Mouse (Mus musculus) heart, postnatal 0 days (tissue): ENCODE measurements around the gene Ssbp2.

Source experiments
- CTCF ChIP-seq: IDR thresholded peaks from 2 replicates; pipeline ENCODE4 v1.5.1; 2016; ENCODE audit warnings: antibody characterized with exemption, control low read depth, low read depth
- EP300 ChIP-seq: IDR thresholded peaks from 2 replicates; pipeline ENCODE4 v1.6.1; 2016; ENCODE audit warnings: antibody characterized with exemption, low read depth

DNA sequence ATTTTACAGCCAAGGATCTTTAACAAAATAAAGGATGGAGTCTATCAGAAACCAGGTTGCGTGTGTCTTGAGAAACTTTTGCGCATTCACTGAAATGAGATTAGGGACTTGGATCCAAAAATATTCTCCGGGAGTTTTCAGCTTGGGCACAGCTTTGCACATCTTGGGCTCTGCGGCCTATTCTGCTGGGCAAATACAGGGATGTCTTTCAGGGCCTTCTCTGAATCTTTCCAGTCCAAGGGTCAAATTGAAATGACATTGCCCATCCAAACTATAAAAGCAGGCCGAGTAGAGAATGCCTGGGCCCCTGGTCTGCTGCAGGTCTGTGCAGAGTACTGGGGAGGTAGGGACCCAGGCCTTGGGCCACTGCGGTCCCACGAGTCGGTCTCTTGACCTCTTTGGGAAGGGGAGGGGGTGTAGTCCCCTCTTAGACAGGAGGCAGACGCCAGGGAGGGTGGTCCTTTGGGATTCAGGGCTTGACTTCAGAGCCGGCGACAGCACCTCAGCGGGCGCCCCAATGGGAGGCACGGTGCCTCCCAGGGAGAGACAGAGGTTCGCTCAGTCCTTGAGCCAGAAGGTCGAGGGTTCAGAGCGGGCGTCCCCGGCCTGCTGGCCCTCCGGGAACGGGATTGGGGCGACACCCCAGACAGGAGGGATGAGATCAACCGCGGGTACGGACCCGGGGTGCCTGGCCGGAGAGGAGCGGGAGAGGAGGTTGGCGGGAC is at the start of gene Ssbp2:
- TF ChIP-seq CTCF (no peak), EP300 (no peak)
